Mouse (Mus musculus) liver, postnatal 0 days (tissue): ENCODE measurements at regions not wholly inside any gene's neighbourhood (a gene's known extent, or its start where the extent isn't known, plus 50 kb on each side); places are given as distances from the start of the nearest gene placed in this dataset.

Source experiments
- CTCF ChIP-seq: sonication (generic); IDR thresholded peaks from 2 replicates; pipeline ENCODE4 v1.5.1; 2016; ENCODE audit warnings: antibody characterized with exemption, low read depth
- EP300 ChIP-seq: IDR thresholded peaks from 2 replicates; pipeline ENCODE4 v1.6.1; 2016; ENCODE audit warnings: antibody characterized with exemption, low read depth, mild to moderate bottlenecking

DNA sequence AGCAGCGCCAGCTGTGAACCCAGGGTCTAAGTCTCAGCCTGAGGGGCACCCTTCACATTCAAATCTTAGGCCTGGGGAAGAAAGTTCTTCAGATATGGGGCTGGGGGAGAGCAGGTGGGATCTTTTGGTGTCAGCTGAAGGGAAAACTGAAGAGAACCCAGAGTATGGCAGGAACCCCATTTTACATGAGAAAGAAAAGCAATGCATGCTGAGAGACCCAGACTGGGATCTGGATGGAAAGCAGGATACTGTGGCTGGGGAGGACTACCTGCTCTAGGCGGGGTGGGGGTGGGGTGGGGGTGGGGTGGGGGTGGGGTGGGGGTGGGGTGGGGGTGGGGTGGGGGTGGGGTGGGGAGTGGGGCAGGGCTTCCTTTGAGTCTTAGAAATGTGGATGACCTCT is 115.2 kb upstream of the Spon1 start:
- TF ChIP-seq EP300 (no peak), CTCF (no peak)
